Mouse (Mus musculus) thymus, adult 2 months (tissue): ENCODE measurements around the gene Mmp7.

Experiments
- CTCF ChIP-seq: fragments of 200-500 bp; IDR thresholded peaks from 2 replicates; pipeline ENCODE4 v1.5.1; 2012; ENCODE audit warnings: mild to moderate bottlenecking, control low read depth, low read length, moderate library complexity, borderline replicate concordance; ENCODE audit not compliant: control insufficient read depth, poor library complexity, insufficient read depth; ENCODE audit errors: extremely low read depth
- POLR2A ChIP-seq: fragments of 200-500 bp; IDR thresholded peaks from 2 replicates; pipeline ENCODE4 v1.6.1; 2012; ENCODE audit warnings: mild to moderate bottlenecking, low read length, control low read depth, moderate library complexity; ENCODE audit not compliant: control insufficient read depth, poor library complexity, insufficient read depth; ENCODE audit errors: extremely low read depth

GRCm38 (mm10) chr9:7657946-7658345, 33.9 kb upstream of the Mmp7 start:
- TF ChIP-seq CTCF (no peak), POLR2A (no peak)
